Mouse (Mus musculus) limb, embryonic 13.5 days (tissue): ENCODE results near the gene Mapkbp1. TPM values are rescaled to one million over a fixed set of nuclear protein-coding genes. Genes with fewer than 3 reads are reported as not detected.

Source experiments
- ATAC-seq: fragments of 200-750 bp; cut with Nextera tagmentation; 2 replicates; pipeline ENCODE4 v1.8.0; 2017; ENCODE audit warnings: low read depth, moderate number of reproducible peaks, moderate TSS enrichment; ENCODE audit not compliant: low FRiP score
- H3K27ac ChIP-seq: fragments of 300-500 bp; sonication (generic); 2 replicates; pipeline ENCODE4 v1.5.1; 2015; ENCODE audit warnings: inconsistent platforms, mild to moderate bottlenecking, moderate library complexity
- H3K27me3 ChIP-seq: fragments of 300-500 bp; sonication (generic); 2 replicates; pipeline ENCODE4 v1.6.1; 2015; ENCODE audit warnings: mild to moderate bottlenecking, inconsistent platforms
- H3K36me3 ChIP-seq: fragments of 300-500 bp; sonication (generic); 2 replicates; pipeline ENCODE4 v1.6.1; 2015; ENCODE audit warnings: inconsistent platforms, mild to moderate bottlenecking, moderate library complexity
- H3K4me1 ChIP-seq: fragments of 300-500 bp; sonication (generic); 2 replicates; pipeline ENCODE4 v1.6.1; 2015; ENCODE audit warnings: inconsistent platforms
- H3K4me2 ChIP-seq: fragments of 300-500 bp; sonication (generic); replicated peaks from 2 replicates; pipeline ENCODE4 v1.6.1; 2015; ENCODE audit warnings: inconsistent platforms, mild to moderate bottlenecking, moderate library complexity
- H3K4me3 ChIP-seq: fragments of 300-500 bp; sonication (generic); 2 replicates; pipeline ENCODE4 v1.5.1; 2015; ENCODE audit warnings: moderate library complexity, mild to moderate bottlenecking, inconsistent platforms
- H3K9ac ChIP-seq: fragments of 300-500 bp; sonication (generic); 2 replicates; pipeline ENCODE4 v1.6.1; 2015; ENCODE audit warnings: mild to moderate bottlenecking, inconsistent platforms
- H3K9me3 ChIP-seq: fragments of 300-500 bp; sonication (generic); 2 replicates; pipeline ENCODE4 v1.6.1; 2016; ENCODE audit warnings: inconsistent platforms
- WGBS: fragments of 180-500 bp; shearing (Covaris S2); methylation state at CpG from one replicate; pipeline ENCODE4 v1.1.7; 2015; 5-methylcytosine and 5-hydroxymethylcytosine counted together
- polyA plus RNA-seq: library from polyadenylated mRNA; unstranded; fragments of >200 nt; fragmentation: Nextera tagmentation; extraction: Ambion mirVana; gene quantifications from 2 replicates; pipeline ENCODE4 v1.2.1, GENCODE M21; 2015

Mapkbp1 gene
- polyA plus RNA-seq, 1 experiment from 2014 or later, result 3.9 TPM

DNA sequence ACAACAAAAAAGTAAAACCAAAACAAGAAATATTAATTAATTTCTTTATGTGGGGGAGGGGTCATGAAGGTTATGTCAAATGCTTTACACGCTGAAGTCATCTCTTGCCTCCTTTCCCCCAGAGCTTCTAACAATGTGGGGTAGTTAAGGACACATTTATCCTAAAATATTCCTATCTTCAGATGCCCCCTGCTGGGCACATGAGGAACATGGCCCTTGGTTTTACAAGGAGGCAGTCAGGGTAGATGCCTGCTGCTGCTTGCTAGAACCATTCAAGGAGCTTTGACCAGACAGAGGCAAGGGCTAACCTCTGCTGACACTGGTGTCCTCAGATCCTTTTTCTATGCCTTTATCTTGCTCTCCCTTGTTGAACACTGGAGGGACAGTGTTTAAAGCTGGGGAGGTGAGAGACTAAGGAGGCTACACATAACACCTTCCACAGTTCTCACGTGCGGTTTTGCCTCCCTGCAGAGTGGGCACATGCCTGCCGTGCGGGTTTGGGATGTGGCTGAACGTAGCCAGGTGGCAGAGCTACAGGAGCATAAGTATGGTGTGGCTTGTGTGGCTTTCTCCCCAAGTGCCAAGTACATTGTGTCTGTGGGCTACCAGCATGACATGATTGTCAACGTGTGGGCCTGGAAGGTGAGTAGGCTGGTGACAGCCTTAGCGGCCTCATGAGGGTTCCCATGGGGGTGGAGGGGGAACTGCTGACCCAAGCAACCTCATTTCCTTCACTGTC lies 39.1 kb downstream of the Mapkbp1 start:
- no peak overlapping the region for H3K9ac ChIP-seq
- no peak overlapping the region for H3K4me2 ChIP-seq
- peaks cover 44% of the 10 kb centered on the region for H3K36me3 ChIP-seq
- H3K4me3 ChIP-seq, result no peak overlapping the region
- 73% methylated on average over 8 of the region's 8 CpGs for whole genome bisulfite sequencing
- no peaks in the 10 kb centered on the region for H3K9me3 ChIP-seq
- no peaks in the 10 kb centered on the region for H3K4me1 ChIP-seq
- no peaks in the 10 kb centered on the region for H3K27me3 ChIP-seq
- peak; percentile 59; the same call in 1 of the 2 replicates for ATAC-seq
- no peak overlapping the region for H3K27ac ChIP-seq

GRCm38 (mm10) chr2:120012924-120013323 lies 40.4 kb downstream of the Mapkbp1 start:
- ATAC-seq, result no peak
- Histone ChIP-seq H3K27me3 (no peaks in the 10 kb centered on the region), H3K4me2 (no peak overlapping the region), H3K4me1 (no peaks in the 10 kb centered on the region), H3K36me3 (peaks cover 52% of the 10 kb centered on the region), H3K27ac (no peak overlapping the region), H3K9ac (no peak overlapping the region), H3K4me3 (no peak overlapping the region), H3K9me3 (no peaks in the 10 kb centered on the region)
- WGBS, result 88% methylated on average over 13 of the region's 13 CpGs

DNA sequence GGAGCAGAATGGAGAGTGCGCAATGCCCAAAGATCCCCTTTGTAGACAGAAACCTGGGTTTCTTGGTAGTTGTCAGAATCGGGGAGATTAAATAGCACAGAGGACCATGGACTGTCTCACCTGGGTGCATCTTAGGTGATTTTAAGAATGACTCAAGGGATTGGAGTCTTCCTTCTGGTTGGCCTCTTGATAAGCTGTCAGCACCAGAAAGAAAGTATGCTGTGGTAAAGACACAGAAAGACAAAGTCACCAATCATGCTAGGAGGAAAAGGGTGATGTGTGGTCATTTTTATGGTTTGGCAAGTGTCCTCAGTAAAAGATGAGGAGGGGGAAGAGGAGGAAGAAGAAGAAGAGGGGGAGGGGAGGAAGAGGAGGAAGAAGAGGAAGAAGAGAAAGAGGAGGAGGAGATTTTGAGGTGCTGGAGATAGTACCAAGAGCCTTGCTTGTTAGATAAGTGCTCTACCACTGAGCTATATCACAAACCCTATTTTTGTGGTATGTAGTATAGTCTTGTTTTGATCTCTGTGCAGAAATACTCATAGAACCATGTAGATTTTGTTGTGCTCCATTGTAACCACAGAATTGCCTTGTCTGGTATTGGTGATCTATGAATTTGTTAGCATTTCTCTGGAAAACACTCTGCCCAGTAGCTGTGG lies 41.5 kb downstream of the Mapkbp1 start:
- H3K27ac ChIP-seq, result no peak overlapping the region
- ATAC-seq, result no peak
- H3K27me3 ChIP-seq, result no peaks in the 10 kb centered on the region
- no peak overlapping the region for H3K4me2 ChIP-seq
- WGBS, result 96% methylated on average over 2 of the region's 2 CpGs
- no peak overlapping the region for H3K9ac ChIP-seq
- H3K9me3 ChIP-seq, result no peaks in the 10 kb centered on the region
- H3K4me3 ChIP-seq, result no peak overlapping the region
- no peaks in the 10 kb centered on the region for H3K4me1 ChIP-seq
- peaks cover 58% of the 10 kb centered on the region for H3K36me3 ChIP-seq

DNA sequence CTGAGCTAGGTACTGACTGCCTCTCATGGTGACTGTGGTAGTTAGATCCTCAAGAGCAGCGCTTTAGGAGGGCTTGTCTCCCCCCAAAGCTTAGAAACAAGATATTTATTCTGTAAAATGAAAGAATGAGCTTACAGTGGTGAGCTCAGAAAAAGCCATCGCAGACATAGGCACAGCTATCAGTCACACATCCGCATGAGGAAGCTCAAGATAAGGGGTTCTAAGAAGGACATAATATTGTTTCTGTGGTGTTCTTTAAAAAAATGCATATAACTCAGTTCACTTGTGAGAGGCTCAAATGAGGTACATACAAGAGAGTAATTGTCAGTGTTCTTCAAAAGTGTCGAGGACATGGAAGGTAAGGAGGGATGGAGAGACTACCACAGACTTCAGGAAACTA lies 43.4 kb downstream of the Mapkbp1 start:
- Histone ChIP-seq H3K9ac (no peak overlapping the region), H3K36me3 (peaks cover 77% of the 10 kb centered on the region), H3K4me3 (no peak overlapping the region), H3K4me2 (no peak overlapping the region), H3K27me3 (no peaks in the 10 kb centered on the region), H3K4me1 (no peaks in the 10 kb centered on the region), H3K9me3 (no peaks in the 10 kb centered on the region), H3K27ac (no peak overlapping the region)
- 91% methylated on average over 4 of the region's 4 CpGs for WGBS
- ATAC-seq, result no peak

DNA sequence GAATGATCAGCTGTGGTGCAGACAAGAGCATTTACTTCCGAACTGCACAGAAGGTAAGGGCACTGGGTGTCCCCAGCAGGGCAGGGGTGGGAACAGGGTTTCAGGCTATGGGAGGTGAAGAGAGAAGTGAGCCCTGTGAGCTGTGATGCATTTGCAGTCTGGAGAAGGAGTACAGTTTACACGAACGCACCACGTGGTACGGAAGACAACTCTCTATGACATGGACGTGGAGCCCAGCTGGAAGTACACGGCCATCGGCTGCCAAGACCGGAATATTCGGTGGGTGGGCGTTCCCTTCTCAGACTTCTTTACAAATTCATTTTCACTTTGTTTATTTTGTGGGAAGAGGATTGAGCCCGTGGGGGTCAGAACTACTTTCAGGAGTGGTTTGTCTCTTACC lies 45.1 kb downstream of the Mapkbp1 start:
- H3K4me1 ChIP-seq, result no peaks in the 10 kb centered on the region
- no peaks in the 10 kb centered on the region for H3K9me3 ChIP-seq
- ATAC-seq, result no peak
- H3K36me3 ChIP-seq, result peaks cover 92% of the 10 kb centered on the region
- H3K27me3 ChIP-seq, result no peaks in the 10 kb centered on the region
- WGBS, result 93% methylated on average over 12 of the region's 12 CpGs
- no peak overlapping the region for H3K27ac ChIP-seq
- H3K4me3 ChIP-seq, result no peak overlapping the region
- H3K4me2 ChIP-seq, result no peak overlapping the region
- no peak overlapping the region for H3K9ac ChIP-seq

GRCm38 (mm10) chr2:120024337-120024736 lies 51.8 kb downstream of the Mapkbp1 start:
- no peak for ATAC-seq
- no peak overlapping the region for H3K27ac ChIP-seq
- WGBS, result 82% methylated on average over 5 of the region's 5 CpGs
- no peaks in the 10 kb centered on the region for H3K27me3 ChIP-seq
- no peaks in the 10 kb centered on the region for H3K9me3 ChIP-seq
- no peak overlapping the region for H3K4me2 ChIP-seq
- H3K36me3 ChIP-seq, result peaks cover 64% of the 10 kb centered on the region
- no peak overlapping the region for H3K9ac ChIP-seq
- H3K4me1 ChIP-seq, result peaks cover 13% of the 10 kb centered on the region
- H3K4me3 ChIP-seq, result no peak overlapping the region

DNA sequence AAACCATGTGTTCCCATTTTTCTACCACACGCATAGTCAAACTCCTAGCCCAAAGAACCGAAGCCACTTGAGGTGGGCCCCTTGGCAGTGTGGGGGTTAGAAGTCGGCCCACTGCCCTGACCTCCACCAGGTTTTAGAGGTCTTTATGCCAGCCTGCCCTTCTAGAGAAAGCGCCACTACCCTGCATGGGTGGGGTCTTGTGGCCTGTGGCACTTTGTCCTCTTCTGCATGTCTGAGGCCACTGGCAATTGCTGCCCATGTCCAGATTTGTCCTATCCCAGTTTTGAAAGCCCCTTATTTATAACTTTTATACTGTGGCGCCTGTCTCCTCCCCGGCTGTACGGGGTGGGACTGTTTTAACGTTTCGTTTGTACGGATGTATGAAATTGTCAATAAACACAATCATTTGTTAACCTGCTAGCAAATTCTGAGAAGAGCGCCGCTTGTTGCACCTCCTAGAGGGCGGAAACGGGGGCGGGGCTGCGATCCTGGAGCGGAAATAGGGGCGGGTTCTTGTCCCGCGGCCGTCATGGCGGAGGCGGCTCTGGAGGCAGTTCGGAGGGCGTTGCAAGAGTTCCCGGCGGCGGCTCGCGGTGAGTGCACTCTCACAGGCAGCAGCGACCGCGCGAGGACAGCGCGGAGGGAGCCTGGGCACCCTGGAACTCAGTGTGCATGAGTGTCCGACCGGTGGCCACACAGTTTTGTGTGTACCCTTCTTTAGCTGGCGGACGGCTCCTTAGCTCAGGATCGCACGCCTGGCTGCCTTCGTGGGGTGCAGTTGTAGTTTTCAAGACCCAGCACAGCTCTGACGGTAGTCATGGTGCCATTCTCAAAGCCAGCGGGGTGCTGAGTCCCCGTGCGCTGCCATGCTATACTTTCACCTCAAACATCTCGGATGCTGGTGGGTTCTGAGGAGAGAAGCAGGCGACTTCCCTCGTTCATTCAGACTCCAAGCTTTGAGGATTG lies 54.8 kb downstream of the Mapkbp1 start, which contains the start of the genes Jmjd7 and Gm28042:
TSS of gene Jmjd7 (plus strand) at position 500 of the 966 bp plus-strand sequence.
TSS of gene Gm28042 (plus strand) at position 510 of the 966 bp plus-strand sequence.
- H3K4me2 ChIP-seq, result peak within 1 kb of the TSS; percentile 80
- 5% methylated on average over 50 of the region's 50 CpGs for WGBS
- H3K36me3 ChIP-seq, result peaks cover 59% of the 10 kb centered on the region

GRCm38 (mm10) chr2:120027950-120028331 lies 55.4 kb downstream of the Mapkbp1 start:
- 40% methylated on average over 3 of the region's 3 CpGs for WGBS
- ATAC-seq, result peak; percentile 7; the same call in 1 of the 2 replicates
- H3K36me3 ChIP-seq, result peaks cover 59% of the 10 kb centered on the region

More for the DNA sequence above, 54.8 kb downstream of the Mapkbp1 start, which contains the start of the genes Jmjd7 and Gm28042:
- H3K27me3 ChIP-seq, result no peaks in the 10 kb centered on the region
- ATAC-seq, result peak; percentile 92
- H3K4me1 ChIP-seq, result peaks cover 13% of the 10 kb centered on the region
- peak within 1 kb of the TSS; percentile 65 for H3K4me3 ChIP-seq
- H3K9me3 ChIP-seq, result no peaks in the 10 kb centered on the region
- H3K27ac ChIP-seq, result peak within 1 kb of the TSS; percentile 91
- peak within 1 kb of the TSS; percentile 84 for H3K9ac ChIP-seq

DNA sequence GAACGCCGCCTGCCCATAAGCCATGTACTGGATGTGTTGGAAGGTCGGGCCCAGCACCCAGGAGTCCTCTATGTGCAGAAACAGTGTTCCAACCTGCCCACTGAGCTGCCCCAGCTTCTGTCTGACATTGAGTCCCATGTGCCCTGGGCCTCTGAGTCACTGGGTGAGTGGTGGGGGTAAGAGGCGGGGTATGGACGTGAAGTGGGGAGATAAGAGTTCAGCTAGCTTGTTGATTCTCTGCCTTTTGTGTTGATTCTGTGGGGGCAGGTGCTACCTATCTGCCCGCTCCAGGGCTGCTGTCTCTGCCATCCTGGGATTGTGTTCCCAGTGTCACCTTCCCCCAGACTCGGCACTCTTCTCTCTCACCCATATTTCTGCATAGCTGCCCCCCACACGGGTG lies 57.9 kb downstream of the Mapkbp1 start:
- H3K27me3 ChIP-seq, result no peaks in the 10 kb centered on the region
- no peaks in the 10 kb centered on the region for H3K9me3 ChIP-seq
- H3K4me1 ChIP-seq, result peaks cover 13% of the 10 kb centered on the region
- H3K9ac ChIP-seq, result no peak overlapping the region
- no peak overlapping the region for H3K4me3 ChIP-seq
- H3K4me2 ChIP-seq, result no peak overlapping the region
- WGBS, result 91% methylated on average over 8 of the region's 8 CpGs
- no peak for ATAC-seq
- no peak overlapping the region for H3K27ac ChIP-seq
- peaks cover 57% of the 10 kb centered on the region for H3K36me3 ChIP-seq

More at GRCm38 (mm10) chr2:120027950-120028331, 55.4 kb downstream of the Mapkbp1 start:
- H3K9ac ChIP-seq, result peak overlapping the region; percentile 84
- H3K4me2 ChIP-seq, result peak overlapping the region; percentile 80
- H3K4me3 ChIP-seq, result peak overlapping the region; percentile 65
- H3K27ac ChIP-seq, result peak overlapping the region; percentile 91
- peaks cover 13% of the 10 kb centered on the region for H3K4me1 ChIP-seq
- no peaks in the 10 kb centered on the region for H3K9me3 ChIP-seq
- H3K27me3 ChIP-seq, result no peaks in the 10 kb centered on the region

DNA sequence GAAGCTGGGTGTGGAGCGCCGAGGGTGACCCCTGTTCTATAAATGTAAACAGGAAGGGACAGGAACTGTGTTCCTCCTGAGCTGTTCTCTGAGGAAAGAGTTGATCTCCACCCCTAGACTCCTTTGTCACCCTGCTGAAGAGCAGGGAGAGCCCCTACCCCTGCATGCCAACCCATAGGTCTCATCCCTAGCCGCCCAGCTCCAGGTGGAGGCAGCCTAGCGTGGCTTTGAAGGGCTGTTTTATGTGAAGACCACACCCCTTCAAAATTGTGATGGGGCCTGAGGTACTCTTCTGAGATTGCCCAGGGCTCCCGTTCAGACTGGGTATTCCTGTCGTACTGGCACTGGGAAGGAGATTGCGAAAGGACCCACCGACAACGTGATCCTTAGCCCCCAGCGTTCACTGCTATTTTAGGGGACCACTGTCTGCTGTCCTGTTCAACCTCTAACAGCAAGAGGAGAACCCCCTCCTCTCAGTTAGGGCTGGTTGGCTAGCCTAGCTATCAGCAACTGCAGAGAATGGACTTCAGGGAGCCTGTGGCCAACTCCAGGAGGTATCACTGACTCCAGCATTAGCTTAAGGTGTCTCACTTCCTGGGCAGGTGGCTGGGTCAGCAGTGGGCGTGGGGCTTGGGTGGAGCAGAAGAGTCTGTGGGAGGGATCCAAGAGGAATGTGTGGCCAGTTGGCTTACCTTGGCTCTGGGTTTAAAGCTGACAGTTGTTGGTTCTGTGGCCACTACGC lies 60.4 kb downstream of the Mapkbp1 start, which contains the start of gene Pla2g4b:
TSS of gene Pla2g4b (plus strand) at position 692 of the 742 bp plus-strand sequence.
- no peak within 1 kb of the TSS for H3K4me3 ChIP-seq
- H3K4me2 ChIP-seq, result no peak within 1 kb of the TSS
- no peak within 1 kb of the TSS for H3K9ac ChIP-seq
- H3K27me3 ChIP-seq, result no peaks in the 10 kb centered on the region
- no peak for ATAC-seq
- no peaks in the 10 kb centered on the region for H3K9me3 ChIP-seq
- H3K27ac ChIP-seq, result no peak within 1 kb of the TSS
- WGBS, result 85% methylated on average over 12 of the region's 12 CpGs
- H3K4me1 ChIP-seq, result peaks cover 7% of the 10 kb centered on the region
- peaks cover 78% of the 10 kb centered on the region for H3K36me3 ChIP-seq

DNA sequence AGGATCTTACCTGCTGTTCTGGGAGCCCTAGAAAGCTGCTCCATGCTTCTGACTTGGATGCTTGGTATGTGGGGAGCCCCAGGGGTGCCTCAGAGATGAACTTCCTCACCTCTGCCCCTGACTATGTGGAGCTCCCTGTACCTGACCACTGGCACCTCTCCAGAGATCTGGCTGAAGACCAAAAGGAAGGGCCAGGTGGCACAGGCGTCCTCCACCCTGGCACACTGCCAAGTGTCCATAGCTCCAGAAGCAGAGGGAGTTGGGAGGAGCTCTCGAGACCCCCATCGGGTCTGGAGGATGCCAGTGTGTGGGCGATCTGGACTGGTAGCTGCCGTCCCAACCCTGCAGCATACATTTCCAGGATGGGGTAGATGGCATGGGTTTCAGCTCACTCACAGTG lies 61.2 kb downstream of the Mapkbp1 start:
- Histone ChIP-seq H3K36me3 (peaks cover 87% of the 10 kb centered on the region), H3K9me3 (no peaks in the 10 kb centered on the region)
- 83% methylated on average over 5 of the region's 5 CpGs for WGBS

More for the DNA sequence above, 61.2 kb downstream of the Mapkbp1 start:
- Histone ChIP-seq H3K4me2 (no peak overlapping the region), H3K4me1 (no peaks in the 10 kb centered on the region), H3K27me3 (no peaks in the 10 kb centered on the region), H3K4me3 (no peak overlapping the region), H3K27ac (no peak overlapping the region), H3K9ac (no peak overlapping the region)
- ATAC-seq, result no peak
